Mouse (Mus musculus): Measurements from ENCODE around the gene Itga7. TPM values are rescaled to one million over a fixed set of nuclear protein-coding genes. Genes with fewer than 3 reads are reported as not detected.

The Itga7 gene
- total RNA-seq, 2 experiments from 2014 or later, result 15.6 to 17.6 TPM

- DNase-seq (ENCODE audit: low spot score in 2 of 2), result peak; percentile 67
- intact Hi-C loops (cut with DNase I), result no loop called here
Measured at GRCm38 (mm10) chr10:128909567-128910028, 24.0 kb upstream of the Itga7 start.

GRCm38 (mm10) chr10:128910066-128910841 is 23.4 kb upstream of the Itga7 start:
- intact Hi-C loops (cut with DNase I), result no loop called here
- peak in 1 of 2 experiments; percentile 49 for DNase-seq (ENCODE audit: low spot score in 2 of 2)

GRCm38 (mm10) chr10:128911430-128911829 is 22.2 kb upstream of the Itga7 start:
- intact Hi-C loops (cut with DNase I), result no loop called here

GRCm38 (mm10) chr10:128912268-128912667 is 21.4 kb upstream of the Itga7 start:
- no peak for DNase-seq (ENCODE audit: low spot score in 2 of 2)
- intact Hi-C loops (cut with DNase I), result no loop called here

More at GRCm38 (mm10) chr10:128911430-128911829, 22.2 kb upstream of the Itga7 start:
- no peak for DNase-seq (ENCODE audit: low spot score in 2 of 2)

DNA sequence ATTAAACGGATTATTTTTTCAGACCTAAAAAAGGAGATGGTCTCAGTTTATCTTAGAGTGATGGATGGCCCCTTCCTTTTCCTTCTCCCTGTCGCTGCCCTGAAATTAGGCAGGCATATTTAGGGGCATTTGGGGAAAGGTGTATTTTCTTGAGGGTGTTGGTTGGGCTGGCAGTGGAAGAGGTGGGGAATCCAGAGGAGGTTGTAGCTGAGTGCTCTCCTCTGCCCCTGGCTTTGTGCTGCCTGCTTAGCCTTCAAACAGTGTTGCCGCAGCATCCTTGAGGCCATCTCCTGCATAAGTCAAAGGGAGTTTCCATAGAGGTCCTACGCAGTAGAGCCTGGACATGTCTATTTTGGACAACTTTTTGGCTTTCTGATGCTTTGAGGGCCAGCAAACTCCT is 20.8 kb upstream of the Itga7 start:
- DNase-seq (ENCODE audit: low spot score in 2 of 2), result no peak
- intact Hi-C loops (cut with DNase I), result no loop called here

GRCm38 (mm10) chr10:128913219-128913618 is 20.4 kb upstream of the Itga7 start:
- intact Hi-C loops (cut with DNase I), result no loop called here
- peak; percentile 93 to 96 for DNase-seq (ENCODE audit: low spot score in 2 of 2)

DNA sequence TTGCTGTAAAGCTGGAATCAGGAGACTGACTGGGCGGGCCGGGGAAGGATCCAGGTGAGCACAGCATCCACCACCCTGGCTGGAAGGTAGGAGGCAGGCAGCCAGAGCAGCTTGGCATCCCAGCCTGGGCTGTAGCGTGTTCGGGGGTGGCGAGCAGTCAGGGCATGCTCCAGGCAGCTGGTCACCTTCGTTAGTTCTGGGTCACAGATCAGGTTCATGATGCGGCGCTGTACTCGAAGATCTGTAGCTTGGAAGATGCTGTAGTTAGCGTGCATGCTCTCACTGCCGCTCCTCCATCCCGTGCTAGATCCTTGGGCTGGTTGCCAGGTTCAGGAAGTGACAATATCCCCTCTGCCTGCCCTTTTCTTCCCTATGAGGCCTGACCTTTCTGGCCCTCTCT is 19.9 kb upstream of the Itga7 start:
- intact Hi-C loops (cut with DNase I), result no loop called here
- DNase-seq (ENCODE audit: low spot score in 2 of 2), result no peak

DNA sequence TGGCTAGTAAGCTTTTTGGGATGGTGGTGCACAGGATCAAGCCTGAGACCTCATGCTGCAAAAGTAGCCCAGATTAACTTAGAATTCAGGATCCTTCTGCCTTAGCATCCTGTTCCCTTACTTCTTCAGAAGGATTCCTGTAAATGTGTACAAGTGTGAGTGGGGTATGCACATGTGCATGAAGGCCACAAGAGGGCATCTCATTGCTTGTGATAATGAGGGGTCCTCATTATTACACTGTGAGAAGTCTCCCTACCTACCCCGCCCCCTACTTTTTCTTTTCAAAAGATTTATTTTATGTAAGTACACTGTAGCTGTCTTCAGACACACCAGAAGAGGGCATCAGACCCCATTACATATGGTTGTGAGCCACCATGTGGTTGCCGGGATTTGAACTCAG is 18.1 kb upstream of the Itga7 start:
- intact Hi-C loops (cut with DNase I), result no loop called here
- no peak for DNase-seq (ENCODE audit: low spot score in 2 of 2)

DNA sequence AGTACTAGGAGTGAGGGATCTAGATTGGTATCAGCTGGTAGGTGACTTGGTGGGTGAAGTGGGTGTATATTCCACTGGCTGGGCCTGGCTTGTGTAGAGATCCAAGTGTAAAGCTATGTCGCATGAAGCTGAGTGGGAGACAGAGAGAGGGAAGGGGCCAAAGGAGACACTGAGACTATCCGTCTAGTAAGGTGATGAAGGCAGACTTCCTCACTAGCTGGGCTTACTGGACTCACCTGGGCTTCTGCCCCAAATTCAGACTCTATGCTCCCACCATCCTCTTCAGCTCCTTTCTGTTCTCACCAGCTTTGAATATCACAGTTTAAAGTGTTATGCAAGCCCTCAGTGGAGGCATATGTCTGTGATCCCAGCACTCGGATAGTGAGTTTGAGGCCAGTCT is 17.0 kb upstream of the Itga7 start:
- DNase-seq (ENCODE audit: low spot score in 2 of 2), result no peak
- intact Hi-C loops (cut with DNase I), result no loop called here

DNA sequence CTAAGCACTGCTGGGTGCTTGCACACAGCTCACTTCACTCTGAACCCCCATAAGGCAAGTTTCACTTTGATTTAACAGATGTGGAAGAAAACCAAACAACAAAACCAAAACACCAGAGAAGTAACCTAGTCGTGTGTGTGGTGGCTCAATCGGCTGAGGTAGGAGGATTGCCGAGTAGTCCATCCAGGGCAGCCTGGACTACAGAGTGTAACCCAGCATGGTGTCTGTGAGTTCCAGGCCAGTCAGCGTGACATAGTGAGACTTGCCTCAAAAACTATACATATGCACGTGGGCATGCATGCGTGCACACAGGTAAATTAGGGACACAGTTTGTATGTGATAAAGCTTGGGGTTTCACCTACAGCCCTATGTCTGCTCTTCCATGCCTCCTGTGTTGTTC is 16.2 kb upstream of the Itga7 start:
- no peak for DNase-seq (ENCODE audit: low spot score in 2 of 2)
- intact Hi-C loops (cut with DNase I), result no loop called here

GRCm38 (mm10) chr10:128918246-128918645 is 15.4 kb upstream of the Itga7 start:
- intact Hi-C loops (cut with DNase I), result no loop called here
- DNase-seq (ENCODE audit: low spot score in 2 of 2), result peak; percentile 36 to 50

DNA sequence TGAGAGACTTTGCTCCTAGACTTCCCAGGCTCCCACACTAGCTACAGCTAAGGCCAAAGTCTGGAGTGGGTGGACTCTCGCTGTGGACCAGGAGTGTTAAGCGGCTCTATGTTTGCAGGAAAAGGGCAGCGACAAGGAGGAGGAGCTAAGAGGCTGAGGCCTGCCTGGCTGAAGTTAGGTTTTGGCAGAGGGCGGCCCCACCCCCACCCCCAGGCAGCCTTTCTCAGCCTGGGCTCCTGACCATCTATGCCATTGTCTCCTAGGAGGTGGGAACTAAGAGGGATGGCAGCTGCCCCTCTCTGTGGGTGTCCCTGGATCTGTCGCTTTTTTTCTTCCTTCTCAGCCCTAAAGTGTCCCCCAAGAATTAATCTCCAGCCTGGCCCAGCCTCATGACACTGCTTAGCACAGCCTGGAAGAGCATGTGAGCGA is 14.4 kb upstream of the Itga7 start:
- intact Hi-C loops (cut with DNase I), result no loop called here
- DNase-seq (ENCODE audit: low spot score in 2 of 2), result peak in 1 of 2 experiments; percentile 33

GRCm38 (mm10) chr10:128919966-128920365 is 13.7 kb upstream of the Itga7 start:
- intact Hi-C loops (cut with DNase I), result loop anchor here (5.0 kb wide), 1 partner anchor 57 kb away; no protein-coding TSS in a partner anchor
- no peak for DNase-seq (ENCODE audit: low spot score in 2 of 2)

DNA sequence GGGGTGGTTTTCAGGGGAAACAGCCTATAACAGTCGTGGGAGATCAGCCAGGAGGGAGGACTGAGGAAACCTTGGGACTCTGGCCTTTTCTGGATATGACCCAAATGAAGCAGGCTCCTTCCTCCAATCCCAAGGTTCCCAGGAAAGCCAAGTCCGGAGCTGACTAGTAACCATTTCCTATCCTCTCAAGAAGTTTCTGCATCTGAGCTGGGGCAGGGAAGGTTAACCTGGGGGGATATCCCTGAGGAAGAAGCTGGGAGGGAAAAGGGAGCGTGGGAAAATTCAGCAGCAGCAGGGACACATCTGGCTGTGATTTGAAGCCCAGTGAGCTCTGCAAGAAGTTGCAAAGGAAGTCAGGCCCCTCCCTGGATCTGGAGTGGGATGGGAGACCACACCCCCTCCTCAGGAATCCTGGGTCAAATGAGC is 12.9 kb upstream of the Itga7 start:
- intact Hi-C loops (cut with DNase I), result loop anchor here (5.0 kb wide), 1 partner anchor 57 kb away; no protein-coding TSS in a partner anchor
- no peak for DNase-seq (ENCODE audit: low spot score in 2 of 2)

- no peak for DNase-seq (ENCODE audit: low spot score in 2 of 2)
- intact Hi-C loops (cut with DNase I), result loop anchor here (5.0 kb wide), 1 partner anchor 56 kb away; no protein-coding TSS in a partner anchor
Measured at GRCm38 (mm10) chr10:128921251-128921650, 12.4 kb upstream of the Itga7 start.

- intact Hi-C loops (cut with DNase I), result loop anchor here (5.0 kb wide), 1 partner anchor 55 kb away; no protein-coding TSS in a partner anchor
Measured at GRCm38 (mm10) chr10:128921883-128922821, 11.5 kb upstream of the Itga7 start.

DNA sequence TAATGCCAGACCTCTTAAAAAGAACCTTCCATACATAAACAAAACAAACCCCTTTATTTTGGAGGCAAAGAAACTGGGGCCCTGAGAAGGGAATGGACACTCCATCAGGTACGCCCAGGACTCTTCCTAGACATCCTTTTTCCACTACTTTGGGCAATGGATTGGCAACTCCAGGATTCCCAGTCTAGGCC is 10.9 kb upstream of the Itga7 start, which contains the start of gene Rdh5:
Rdh5 (minus strand) TSS at position 67 of the 191 bp plus-strand sequence.
- intact Hi-C loops (cut with DNase I), result loop anchor here (5.0 kb wide), 1 partner anchor 55 kb away; no protein-coding TSS in a partner anchor
- no peak for DNase-seq (ENCODE audit: low spot score in 2 of 2)

More at GRCm38 (mm10) chr10:128921883-128922821, 11.5 kb upstream of the Itga7 start:
- no peak for DNase-seq (ENCODE audit: low spot score in 2 of 2)

DNA sequence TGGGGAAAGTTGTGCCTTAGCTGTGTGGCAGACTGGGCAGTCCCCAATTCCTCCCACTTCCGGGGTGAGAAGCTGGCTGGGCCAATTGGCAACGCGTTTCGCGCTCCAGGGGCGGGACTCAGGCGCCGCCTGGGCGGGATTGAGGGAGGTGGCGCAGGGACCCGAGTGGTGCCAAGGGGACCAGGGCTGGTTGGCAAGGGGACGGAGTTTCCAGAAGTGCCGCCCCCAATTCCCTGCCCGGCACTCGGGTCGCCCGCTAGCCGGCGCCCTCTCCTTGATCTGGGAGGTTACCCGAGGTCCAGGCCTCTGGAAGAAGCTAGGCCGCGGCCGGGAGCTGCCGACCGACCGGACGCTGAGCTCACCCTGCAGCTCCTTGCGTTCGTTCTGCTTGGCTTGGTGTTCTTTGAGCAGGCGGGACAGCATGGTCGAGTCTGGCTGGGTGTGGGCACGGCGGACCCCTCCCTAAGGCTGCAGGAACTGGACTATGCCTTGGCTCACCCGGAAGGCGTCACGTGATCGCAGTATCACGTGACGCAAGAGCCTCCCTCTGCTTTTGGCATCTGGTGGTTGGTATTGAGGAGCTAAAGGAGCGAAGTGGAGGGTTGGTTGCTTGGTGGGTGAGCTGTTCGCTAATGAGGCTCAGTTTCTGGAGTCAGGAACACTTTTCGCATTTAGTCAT is 10.5 kb upstream of the Itga7 start:
- DNase-seq (ENCODE audit: low spot score in 2 of 2), result peak; percentile 92 to 94
- intact Hi-C loops (cut with DNase I), result loop anchor here (5.0 kb wide), 1 partner anchor 54 kb away; no protein-coding TSS in a partner anchor

GRCm38 (mm10) chr10:128923935-128924334 is 9.7 kb upstream of the Itga7 start, which contains the start of gene Bloc1s1:
Gene Bloc1s1, minus strand, starts transcription at chr10:128924035.
- DNase-seq (ENCODE audit: low spot score in 2 of 2), result no peak
- intact Hi-C loops (cut with DNase I), result loop anchor here (5.0 kb wide), 1 partner anchor 53 kb away; no protein-coding TSS in a partner anchor
